Mouse (Mus musculus) ES-Bruce4 (cell line): ENCODE measurements around the gene Plin3.

Experiments used
- CTCF ChIP-seq: IDR thresholded peaks from one replicate; pipeline ENCODE4 v1.8.1; 2011; ENCODE audit warnings: low read depth, low read length
- EP300 ChIP-seq: IDR thresholded peaks from 2 replicates; pipeline ENCODE4 v1.6.1; 2011; ENCODE audit warnings: low read depth, low read length; ENCODE audit not compliant: insufficient read depth
- POLR2A ChIP-seq: IDR thresholded peaks from one replicate; pipeline ENCODE4 v1.8.1; 2011; ENCODE audit warnings: low read length; ENCODE audit not compliant: insufficient read depth

GRCm38 (mm10) chr17:56332987-56333386 lies 40.3 kb upstream of the Plin3 start:
- TF ChIP-seq EP300 (no peak), CTCF (peak; percentile 61), POLR2A (no peak)
